Mouse (Mus musculus) c-Kit-positive CD71-positive TER-119-negative erythroid progenitor cells, embryonic 14.5 days (primary cell): ENCODE measurements around the gene Tmod1.

Experiments used
- DNase-seq: peaks from one replicate; pipeline ENCODE4 v3.0.0-alpha.2; 2013; ENCODE audit warnings: low read depth

Tmod1 gene

DNA sequence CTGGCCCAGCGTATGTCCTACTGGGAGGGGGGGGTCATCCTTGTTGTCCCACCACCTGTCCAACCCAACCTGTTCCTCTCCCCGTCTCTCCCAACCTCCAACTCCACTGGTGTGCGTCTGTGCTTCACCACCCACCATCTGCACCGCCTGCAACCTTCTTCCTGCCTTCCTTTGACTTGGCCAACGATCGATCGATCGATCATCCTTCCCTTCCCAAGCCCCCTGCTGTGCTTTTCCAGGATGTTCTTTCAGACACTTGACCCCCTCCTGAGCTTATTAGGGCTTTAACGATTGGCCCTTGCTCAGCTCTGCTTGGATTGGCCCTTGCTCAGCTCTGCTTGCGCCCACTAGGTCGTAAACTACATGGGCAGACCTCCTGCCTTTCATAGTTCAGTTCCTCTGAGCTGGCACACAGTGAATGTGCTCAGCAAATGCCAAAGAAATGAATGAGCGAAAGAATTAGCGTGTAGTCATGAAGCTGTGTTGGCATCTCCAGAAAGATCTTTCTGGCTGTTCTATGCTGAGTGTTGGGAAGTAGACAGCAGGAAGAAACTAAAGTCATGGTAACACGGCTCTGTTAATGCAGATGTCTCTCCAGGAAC is 50.9 kb downstream of the Tmod1 start:
- no peak for DNase-seq

GRCm38 (mm10) chr4:46092429-46093076 is 53.8 kb downstream of the Tmod1 start:
- DNase-seq = no peak

DNA sequence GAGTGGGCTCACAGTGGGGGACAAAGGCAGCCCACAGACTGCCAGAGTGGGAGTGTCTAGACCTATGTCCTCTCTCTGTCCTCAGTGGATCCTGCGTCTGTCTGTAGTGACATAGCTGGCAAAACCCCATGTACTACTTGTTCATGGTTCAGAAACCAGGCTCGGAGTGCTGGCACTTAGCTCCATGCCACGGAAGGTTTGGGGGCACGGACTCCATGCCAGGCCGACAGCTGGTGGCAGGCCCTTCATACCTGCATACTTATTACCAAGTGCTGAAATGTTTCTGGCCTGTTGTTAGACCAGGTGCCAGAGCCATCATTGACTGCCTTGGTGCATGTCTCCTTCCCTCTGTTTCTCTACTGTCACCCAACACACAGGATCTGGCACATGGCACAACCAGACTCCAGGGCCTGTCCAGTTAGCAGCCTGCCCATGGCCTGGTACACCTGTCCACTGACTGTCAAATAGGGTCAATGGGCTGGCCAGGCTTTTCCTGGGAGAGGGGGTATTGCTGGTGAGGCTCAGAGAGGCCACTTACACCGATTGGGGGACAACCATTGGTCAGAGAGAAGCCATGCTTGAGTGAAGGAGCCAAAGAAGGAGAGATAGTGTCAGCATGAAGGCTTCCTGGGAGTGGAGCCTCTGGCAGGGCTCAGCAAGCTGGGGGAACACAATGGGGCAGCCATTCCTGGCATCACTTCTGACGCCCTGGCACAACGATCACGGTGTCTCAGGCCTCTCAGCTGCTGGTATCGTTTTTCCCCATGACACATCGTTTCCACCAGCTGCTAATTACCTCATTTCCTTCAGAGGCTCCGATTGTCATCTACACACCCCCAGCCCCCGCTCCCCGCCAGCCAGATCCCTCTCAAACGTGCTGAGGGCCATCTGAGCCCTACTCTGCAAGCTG is 56.4 kb downstream of the Tmod1 start:
- DNase-seq = no peak

- no peak for DNase-seq
These were observed 57.1 kb downstream of the Tmod1 start for GRCm38 (mm10) chr4:46095826-46096159.

- DNase-seq = no peak
These were observed 57.8 kb downstream of the Tmod1 start for GRCm38 (mm10) chr4:46096546-46096945.

DNA sequence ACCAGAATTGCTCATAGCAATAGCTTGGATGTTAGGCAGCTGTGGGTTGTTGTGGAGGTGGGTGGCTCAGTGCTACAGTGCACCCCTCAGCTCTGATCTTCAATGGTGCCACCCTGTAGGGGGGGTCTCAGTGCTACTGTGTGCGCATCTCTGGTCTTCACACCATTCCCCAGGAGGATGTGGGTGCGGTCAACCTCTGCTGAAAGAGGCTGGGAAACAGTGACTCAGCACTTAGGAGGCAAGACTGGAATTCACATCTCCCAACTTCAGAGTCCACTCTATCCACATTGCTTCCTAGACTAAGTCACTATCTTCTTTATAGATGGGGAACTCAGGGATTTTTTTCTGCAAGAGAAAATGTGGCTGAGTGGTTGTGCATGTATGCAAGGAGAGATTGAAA is 58.9 kb downstream of the Tmod1 start:
- no peak for DNase-seq

DNA sequence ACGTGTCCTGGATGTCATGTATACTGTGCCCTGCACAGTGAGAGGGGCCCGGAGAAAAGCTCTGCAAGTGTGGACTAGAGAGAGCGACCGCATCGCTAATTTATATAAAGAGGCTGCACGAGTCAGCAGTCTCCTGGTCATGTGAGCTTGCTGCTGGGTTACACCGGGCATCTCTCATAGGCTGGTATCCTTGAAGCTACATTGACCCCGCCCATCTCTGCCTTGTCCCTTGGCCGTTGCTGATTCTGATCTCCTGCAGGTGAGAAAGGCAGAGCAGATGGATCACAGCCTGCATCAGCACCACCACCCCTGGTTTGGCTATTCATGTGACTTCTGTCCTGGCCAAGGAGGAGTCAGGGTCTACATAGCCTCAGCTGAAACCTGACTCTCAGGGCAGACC is 60.4 kb downstream of the Tmod1 start:
- DNase-seq = no peak

GRCm38 (mm10) chr4:46100539-46100938 is 61.8 kb downstream of the Tmod1 start:
- no peak for DNase-seq

GRCm38 (mm10) chr4:46101211-46101711 is 62.5 kb downstream of the Tmod1 start:
- no peak for DNase-seq

DNA sequence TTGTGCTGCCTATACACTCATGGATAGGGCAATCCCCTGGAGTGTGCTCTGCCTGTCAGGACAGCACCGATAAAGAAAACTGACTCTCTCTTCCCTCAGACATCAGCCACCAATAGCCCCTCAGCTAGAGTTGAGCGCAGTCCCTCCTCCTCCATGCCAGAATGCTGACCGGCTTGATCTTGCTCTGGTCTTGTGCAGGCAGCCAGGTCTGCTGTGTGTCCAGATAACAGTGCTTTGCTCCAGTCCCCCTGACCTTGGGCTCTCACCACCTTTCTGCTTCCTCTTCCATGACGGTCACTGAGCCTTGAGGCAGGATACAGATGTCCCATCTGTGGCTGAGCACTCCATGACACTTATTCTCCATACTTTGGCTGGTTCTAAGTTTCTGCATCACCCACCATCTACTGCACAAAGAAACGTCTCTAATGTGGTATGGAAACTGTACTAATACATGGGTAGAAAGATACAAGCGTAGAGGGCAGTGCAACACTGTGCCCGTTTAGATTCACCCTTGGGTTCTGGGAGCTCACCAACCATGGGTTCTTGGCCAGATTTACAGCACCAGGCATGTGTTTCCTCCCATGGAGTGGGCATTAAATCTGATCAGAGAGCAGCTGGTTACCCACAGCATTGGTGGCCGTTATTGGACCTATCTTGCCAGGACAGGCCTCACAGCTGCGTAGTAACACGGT is 63.5 kb downstream of the Tmod1 start:
- DNase-seq = no peak

GRCm38 (mm10) chr4:46110084-46110483 is 71.3 kb downstream of the Tmod1 start:
- no peak for DNase-seq

DNA sequence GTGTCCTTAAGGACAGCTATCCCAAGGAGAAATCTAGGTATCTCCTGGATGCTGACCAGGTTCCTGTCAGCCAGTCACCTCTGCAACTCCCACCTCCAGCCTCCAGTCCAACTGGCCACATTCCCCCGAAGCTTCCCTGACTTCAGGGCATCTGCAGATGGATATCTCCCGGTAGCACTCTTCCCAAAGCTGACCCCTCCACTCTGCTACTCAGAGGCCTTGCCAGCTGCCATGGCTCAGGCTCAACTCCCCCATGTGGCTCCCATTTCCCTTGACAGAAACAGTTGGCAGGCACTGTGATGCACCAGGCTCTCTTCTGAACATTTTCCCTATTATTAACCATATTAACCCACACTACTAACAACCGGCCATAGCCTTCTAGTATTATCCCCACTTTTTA is 72.6 kb downstream of the Tmod1 start:
- no peak for DNase-seq

GRCm38 (mm10) chr4:46115308-46115707 is 76.6 kb downstream of the Tmod1 start:
- DNase-seq = no peak

DNA sequence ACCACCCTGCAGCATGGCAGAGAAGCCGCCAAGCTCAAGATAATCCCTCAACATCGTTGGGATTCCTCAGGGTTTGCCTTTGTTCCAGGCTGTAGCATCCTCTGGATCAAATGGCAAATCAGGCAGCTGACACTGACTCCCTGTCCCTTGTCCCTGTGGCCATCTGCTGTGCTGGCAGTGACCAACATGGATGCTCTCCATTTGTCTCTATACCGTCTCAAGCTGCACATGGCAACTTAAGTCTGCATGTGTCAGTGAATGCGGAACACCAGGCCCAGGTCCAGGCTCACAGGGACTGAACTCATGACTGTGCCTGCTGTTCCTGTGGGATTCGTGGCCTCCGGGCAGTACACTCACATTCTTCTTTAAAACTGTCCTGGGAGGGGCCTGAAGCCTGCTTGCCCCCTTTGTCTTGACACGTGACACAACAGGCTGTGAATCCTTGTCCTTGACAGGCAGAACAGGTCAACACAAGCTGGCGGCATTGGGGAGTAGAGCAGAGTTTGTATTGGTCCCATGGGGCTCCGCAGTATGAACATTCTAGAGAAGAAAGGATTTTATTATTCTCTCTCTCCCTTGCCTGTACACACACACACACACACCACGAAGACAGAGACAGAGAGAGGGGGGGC is 77.9 kb downstream of the Tmod1 start:
- DNase-seq = no peak

DNA sequence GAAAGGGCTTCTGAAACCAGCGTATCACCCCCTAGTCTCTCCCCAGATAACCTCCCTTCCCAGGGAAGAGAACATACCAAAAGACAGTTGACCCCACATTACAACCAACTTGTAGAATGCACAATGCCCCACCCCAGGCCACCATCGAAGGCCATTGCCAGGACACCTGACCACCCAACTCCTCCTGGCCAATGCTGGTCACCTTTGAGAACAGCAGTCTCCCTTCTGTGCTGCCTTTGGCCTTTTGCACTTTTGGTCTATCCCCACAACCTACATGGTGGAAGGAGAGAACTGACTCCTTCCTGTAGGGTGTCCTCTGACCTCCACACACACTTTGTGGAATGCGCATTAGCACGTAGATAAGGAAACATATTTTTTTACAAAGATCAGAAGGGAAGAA is 78.8 kb downstream of the Tmod1 start:
- no peak for DNase-seq

- DNase-seq = no peak
These were observed 80.9 kb downstream of the Tmod1 start for GRCm38 (mm10) chr4:46119514-46120094.

DNA sequence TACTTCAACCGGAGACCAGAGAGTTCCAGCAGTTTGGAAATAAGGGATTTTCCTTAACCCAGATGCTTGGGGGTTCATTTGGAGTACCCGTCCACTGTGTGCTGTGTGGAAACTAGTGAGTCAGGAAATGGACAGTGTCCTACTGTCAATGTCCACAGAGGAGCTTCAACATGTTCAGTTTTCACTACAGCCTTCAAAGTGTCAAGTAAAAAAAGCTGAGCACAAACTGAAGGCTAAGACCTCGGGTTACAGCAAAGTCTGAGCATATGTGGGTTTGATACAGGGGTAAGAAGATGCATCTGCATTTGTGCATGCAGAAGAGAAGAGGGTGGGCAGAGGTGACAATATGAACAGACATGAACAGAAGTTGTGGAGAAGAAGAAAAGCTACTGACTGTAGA is 82.0 kb downstream of the Tmod1 start:
- DNase-seq = no peak

GRCm38 (mm10) chr4:46123358-46123757 is 84.6 kb downstream of the Tmod1 start:
- no peak for DNase-seq

GRCm38 (mm10) chr4:46126541-46126940 is 87.8 kb downstream of the Tmod1 start:
- DNase-seq = peak; percentile 61

DNA sequence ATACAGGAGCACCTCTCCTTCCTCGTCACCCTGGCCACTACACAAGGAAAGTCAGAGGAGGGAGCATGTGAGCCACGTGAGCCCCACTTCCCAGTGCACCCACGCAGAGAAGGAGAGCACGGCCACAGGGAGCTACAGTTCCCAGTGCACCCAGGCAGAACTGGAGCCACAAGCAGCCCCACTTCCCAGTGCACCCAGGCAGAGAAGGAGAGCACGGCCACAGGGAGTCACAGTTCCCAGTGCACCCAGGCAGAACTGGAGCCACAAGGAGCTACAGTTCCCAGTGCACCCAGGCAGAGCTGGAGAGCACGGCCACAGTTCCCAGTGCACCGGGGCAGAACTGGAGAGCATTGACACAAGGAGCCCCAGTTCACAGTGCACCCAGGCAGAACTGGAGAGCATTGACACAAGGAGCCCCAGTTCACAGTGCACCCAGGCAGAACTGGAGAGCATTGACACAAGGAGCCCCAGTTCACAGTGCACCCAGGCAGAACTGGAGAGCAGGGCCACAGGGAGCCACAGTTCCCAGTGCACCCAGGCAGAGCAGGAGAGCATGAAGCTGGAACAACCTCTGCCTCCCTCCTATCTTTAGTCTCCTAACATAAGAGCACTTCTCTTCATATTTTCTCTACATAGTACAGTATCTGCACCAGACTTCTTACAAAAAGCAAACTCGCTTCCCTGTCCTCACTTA is 90.7 kb downstream of the Tmod1 start:
- DNase-seq = no peak

DNA sequence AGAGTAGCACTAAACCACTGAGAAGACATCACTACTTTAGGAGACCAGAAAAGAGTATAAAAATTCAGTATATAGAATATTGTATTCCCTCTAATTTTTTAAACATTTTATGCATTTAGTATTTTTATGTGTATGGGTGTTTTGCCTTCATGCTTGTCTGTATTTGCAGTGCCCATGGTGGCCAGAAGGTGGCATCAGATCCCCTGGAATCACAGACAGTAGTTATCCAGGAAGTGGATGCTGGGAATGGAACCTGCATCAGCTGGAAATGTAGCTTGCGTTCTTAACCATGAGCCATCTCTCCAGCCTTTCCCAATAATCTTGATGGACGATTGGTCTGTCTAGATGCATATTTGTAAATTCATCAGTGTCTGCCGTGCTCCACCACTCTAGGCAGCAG is 91.5 kb downstream of the Tmod1 start:
- peak; percentile 53 for DNase-seq
